Mouse (Mus musculus) 3134 (cell line): ENCODE data around the gene Sf3b1.
"Not testable (repeated sequence)": the region's sequence is repeated elsewhere in the genome, so short reads cannot be mapped to it uniquely, and the experiment has no call there.

Experiments
- DNase-seq: peaks from one replicate; pipeline ENCODE4 v3.0.0-alpha.2; 2011; ENCODE audit warnings: low spot score; ENCODE audit not compliant: insufficient read length; ENCODE audit errors: extremely low read depth

Sf3b1 gene

DNA sequence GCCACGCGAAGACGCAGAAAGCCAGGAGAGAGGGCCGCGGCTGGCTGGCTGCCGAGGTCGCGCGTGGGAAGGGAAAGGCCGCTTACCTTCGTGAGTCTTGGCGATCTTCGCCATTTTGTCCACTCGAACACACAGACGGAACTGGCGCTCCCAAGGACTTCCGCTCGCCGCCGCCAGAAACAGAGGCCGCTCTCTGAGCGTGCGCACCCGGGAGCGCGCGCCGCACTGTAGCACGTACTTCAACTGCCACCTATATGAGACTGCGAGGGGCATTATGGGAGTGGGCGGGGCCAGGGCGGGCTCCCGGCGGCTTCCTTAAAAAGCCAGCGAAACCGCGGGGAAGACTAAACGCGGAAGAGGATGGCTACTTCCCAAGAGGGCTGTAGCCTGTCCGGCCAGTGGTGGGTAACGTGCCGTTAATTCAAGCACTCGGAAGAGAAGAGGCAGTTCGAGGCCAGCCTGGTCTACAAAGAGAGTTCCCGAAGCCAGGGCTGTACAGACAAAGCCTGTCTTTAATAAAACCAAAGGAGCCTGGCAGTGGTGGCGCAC, at the start of gene Sf3b1:
Sf3b1 (minus strand) TSS at position 229 of the 549 bp plus-strand sequence.
- DNase-seq, result peak; percentile 99

DNA sequence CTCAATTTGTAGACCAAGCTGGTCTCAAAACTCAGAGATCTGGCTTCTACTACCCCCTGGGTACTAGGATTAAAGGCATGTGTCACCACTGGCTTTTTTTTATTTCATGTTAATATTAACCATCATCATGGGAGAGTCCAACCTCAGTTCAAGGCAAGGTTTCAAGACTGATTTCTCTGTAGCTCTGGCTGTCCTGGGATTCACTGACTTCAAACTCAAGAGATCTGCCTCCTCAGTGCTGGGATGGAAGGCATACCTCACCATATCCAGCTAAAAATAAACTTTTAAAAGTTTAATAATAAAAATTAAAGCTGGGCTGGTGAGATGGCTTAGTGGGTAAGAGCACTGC, 49.1 kb upstream of the Sf3b1 start:
- DNase-seq, result no peak

DNA sequence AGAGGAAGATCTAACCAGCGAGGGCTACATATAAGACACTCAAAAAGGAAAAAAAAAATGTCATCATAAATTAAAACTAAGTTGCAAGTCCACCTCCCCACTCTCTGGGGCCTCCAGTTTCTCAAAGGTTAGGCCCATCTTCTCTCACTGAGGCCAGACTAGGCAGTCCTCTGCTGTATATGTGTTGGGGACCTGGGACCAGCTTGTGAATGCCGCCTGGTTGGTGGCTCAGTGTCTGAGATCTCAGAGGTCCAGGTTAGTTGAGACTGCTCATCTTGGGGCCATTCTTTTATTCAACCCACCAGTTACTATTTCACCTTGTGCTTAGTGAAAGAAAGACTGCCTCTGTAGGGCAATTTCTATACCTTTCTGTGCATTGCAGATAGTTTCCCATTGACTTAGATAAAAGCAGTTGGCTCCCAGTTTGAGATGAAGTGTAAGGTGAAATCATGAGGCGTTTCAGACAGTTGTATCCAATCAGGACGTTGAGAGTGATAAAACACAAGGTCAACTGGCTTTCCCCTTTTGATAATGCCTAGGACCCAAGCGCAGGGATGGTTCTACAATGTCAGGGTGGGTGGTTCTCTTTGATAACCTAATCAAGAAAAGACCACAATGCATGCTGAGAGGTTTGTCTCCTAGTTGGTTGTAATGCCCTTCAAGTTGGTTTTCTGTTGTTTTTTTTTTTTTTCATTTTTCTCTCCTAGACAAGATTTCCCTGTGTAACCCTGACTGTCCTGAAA, 48.5 kb upstream of the Sf3b1 start:
- DNase-seq, result no peak

DNA sequence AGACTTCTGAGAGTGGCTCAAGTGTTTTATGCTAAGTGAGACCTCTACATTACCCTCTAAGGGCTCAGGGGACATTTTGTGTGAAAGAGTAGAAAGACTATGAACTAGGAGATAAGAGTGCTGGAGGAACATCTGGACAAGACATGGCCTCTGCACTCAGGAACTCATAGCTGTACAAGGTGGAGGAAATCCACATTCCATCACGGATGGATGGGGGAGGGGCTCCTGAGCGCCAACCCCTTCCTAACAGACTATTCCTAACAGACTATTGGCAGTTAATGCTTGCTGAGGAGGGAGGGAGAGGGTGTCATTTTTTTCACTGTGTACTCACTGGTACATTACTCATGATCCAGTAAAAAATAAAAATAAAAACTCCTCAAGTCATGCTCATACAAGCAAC, 47.5 kb upstream of the Sf3b1 start:
- no peak for DNase-seq

DNA sequence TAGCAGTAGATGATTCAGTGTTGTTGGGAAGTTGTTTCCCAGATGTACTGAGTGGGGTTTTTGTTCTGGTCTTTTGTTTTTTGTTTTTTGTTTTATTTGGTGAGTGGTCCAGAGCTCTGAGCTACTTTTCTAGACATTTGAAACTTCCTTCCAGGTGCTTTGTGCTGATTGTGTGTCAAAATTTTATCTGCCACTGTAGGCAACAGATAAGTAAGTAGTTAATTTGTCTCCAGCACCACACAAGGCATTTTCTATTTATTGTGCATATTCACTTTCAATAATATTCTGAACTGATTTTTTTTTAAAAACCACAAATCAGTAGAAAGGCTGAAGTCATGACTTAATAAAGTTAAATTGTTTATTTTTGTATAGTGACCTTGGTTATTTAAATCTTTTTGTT, 45.0 kb upstream of the Sf3b1 start:
- not testable (repeated sequence) for DNase-seq

DNA sequence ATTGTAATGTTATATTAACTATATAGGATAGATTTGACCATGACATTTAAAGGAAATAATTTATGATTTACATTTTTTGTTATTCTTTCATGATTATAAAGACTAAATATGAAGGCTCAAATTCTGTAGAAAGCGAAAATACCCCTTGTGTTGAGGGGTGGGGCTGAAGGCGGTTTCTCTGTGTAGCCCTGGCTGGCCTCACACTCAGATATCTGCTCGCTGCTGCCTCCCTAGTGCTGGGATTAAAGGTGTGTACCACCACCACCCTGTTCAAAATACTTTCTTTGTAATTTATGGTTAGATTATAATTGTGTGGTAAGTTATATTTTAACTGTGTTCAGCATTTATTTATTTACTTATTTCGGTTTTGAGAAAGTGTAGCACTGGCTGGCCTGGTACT, 34.5 kb upstream of the Sf3b1 start:
- no peak for DNase-seq

DNA sequence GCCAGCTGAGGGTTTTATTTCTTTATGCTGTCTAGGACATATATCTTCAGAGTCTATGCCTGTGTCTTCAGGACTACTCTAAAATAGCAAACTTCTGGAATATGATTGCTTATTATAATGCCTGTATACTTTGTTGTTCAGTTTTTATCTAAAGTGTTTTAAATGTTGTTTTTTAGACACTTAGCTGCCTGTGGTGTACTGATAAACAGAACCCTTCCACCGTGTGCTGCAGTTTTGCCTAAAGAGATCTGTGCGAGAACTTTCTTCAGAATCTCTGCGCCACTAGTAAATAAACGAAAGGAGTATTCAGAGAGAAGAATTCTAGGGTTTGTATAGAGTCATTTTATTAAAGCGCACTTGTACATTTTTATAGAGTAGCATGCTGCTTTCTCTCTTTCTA, 33.8 kb upstream of the Sf3b1 start:
- no peak for DNase-seq

DNA sequence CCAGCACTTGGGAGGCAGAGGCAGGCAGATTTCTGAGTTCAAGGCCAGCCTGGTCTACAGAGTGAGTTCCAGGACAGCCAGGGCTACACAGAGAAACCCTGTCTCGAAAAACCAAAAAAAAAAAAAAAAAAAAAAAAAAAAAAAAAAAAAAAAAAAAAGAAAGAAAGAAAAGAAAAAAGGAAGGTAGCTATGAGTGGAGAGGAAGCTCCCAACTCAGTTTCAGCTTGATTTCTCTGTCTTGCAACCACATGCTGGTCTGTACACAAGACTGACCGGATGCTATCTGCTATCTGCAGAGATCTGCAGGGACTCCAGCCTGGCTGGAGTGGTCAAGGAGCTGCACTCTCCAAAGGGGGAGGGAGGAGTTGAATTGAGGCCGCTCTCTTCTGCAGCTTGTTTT, 31.1 kb upstream of the Sf3b1 start:
- DNase-seq, result not testable (repeated sequence)

DNA sequence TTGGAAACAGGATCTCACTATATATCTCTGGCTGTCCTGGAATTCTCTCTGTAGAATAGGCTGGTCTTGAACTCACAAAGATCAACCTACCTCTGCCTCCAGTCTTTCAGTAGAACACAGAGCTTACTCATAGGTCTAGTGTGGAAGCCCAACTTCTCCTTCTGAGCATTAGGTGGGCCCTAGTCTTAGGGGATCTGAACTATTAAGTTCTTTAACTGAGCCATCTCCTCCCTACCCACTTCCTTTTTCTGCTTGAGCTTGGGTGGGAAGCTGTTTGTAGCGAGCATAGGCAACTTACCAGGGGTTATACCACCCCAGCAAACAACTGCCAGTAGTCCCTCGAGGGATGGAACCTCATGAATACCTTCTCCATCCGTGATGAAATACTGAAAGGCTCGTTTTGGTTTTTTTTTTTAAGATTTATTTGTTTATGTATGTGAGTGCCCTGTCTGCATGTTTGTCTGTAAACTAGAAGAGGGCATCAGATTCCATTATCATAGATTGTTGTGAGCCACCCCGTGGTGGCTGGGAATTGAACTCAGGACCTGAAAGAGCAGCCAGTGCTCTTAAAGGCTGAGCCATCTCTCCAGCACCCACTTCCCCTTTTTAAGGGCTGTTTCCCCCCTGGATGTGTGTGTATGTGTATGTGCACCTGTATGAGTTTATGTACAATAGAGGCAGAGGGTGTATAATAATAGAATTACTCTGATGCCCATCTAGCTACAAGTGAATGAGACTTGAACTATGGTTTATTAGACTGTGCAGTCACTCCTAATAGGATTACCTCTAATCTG, 28.2 kb upstream of the Sf3b1 start:
- DNase-seq, result no peak

DNA sequence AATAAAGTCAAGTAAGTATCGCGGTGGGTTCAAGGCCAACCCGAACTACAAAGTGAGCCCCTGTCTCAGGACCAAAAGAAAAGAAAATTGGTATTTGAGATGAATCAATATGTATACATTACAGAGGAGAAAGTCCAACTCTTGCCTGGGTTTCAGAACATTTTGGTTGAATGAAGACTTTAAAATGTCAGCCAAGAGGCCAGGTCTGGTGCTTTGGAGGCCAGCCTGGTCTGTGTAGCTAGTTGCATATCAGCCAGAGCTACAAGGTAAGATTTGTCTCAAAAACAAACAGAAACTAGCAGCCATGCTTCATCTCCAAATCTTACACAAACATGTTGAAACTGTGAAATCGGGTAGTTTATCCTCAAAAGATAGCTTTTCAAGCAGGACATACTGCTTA, 26.3 kb upstream of the Sf3b1 start:
- no peak for DNase-seq

DNA sequence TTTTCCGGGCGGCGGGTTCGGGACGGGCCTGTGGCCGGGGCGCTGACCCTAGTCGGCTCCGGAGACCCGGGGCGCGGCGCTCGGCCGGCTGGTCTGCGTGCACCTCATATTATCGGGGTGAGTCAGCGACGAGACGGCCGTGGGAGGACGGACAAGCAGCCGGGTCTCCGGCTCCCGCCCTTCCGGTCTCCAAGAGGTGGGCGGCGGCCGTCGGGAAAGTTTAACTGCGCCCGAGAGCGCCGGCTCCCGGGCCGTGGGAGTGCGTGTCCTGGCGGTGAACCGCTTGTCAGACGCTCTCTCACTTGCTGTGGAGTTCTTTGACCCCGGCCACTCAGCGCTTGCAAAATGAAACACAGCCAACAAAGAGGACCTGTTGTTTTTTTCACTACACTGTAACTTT, 25.7 kb upstream of the Sf3b1 start:
- peak; percentile 95 for DNase-seq

DNA sequence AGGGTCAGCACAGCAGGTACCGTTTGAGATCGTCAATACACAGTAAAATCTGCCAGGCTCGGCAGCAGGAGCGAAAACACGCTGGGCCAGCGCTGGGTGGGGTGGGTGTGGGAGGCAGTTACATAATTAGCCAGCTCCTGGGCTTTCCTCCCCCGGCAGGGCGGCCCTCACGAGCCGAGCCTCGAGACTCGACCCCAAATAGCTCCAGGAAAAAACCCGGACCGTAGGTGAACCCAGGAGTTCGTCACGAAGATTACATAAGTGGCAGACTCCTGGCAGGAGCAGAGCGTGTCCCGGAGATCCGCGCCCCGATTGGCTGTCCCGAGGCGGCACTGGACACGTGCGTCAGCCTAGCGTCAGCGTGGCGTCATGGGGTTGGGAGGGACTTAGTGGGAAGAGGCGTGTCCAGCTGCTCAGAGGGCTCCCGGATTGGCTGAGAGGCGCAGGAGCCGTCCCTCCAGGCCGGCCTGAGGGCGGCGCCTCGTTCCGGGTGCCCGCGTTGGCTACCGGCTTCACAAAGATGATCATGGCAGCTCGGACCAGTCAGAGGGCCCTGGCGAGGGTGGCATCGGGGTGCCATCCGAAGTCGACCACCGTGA, 25.2 kb upstream of the Sf3b1 start, which contains the start of gene Coq10b:
Coq10b (plus strand) TSS at position 416 of the 599 bp plus-strand sequence.
- DNase-seq, result peak; percentile 99

DNA sequence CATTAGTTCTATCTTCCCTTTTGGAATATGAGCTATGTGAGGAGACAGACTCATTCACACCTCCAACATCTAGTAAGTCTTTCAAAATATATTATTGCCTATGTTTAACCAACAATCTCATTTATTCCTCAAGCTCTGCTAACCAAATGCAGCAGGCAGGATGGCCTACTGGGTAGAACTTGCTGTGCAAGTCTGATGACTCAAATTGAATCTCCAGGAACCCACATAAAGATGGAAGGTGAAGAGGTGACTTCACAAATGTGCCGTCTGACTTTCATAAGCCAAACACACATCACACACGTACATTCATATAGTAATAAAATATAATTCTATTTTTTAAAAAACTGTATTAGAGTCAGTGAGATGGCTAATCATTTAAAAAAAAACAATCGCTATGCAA, 24.4 kb upstream of the Sf3b1 start:
- no peak for DNase-seq

DNA sequence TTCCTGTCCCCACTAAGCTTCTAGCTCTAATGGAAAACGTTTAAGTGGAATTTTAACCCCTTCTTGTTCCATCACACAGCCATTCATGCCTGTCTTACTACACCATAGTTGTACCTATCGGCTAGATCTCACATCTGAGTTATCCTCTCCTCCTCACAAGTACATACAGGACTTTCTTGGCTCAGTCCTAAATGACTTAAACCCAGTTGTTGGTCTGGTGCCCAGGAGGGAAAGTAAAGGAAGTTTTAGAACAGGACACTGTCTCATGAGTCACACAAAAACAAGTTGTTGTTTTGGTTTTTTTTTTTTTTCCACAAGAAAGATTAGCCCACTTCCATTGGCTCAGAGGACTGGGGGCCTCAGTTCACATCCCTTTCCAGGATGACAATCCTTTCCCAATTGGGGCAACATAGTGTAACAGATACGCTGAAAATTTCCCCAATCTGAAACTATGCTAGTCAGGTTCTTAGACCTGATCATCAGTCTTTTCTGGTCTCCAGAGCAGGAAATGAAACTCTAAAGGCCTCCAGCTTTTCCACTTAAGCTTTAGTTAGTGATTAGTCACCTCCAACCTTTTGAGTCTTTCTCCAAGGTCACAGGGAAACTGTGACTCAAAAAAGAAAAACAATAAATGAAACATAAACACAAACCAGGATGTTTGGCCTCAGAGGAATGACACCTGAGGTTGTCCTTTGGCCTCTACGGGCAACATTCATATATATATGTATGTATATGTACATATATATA, 21.7 kb upstream of the Sf3b1 start:
- DNase-seq, result peak; percentile 18

DNA sequence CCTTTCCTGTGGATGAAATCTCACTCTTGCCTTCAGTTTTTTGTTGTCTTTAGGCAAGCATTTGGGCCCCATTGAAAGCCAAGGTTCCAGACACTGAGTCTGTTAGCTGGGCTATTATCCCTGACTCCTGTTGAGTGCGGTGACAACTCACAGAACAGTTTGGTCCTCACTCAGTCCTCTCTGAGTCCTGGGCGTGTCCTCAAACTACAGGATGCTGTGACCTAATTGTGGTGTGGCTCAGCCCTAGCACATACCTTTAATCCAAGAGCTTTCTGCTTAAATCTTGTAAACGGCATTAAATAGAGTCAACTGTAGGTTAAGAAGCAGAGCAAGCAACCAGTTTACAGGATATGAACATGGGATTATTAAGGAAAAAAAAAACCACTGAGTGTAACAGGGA, 15.9 kb upstream of the Sf3b1 start:
- no peak for DNase-seq

DNA sequence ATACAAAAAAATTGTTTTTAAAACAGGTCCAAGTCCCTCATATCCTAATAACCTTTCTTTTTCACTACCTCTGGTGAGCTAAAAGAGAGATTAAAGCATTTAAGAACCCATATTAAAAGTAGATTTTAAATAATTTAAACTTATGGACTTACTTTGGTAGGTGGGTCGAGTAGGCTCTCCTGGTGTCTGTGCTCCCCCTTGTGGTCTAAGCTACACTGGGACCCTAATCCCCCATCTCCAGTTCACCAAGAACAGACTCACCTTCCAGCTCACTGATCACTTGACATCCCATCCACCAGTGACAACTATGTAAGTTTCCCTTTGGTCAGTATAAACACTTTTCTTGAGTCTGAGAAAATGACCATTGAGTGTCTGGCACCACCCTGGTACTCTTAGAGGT, 15.0 kb upstream of the Sf3b1 start:
- DNase-seq, result no peak

DNA sequence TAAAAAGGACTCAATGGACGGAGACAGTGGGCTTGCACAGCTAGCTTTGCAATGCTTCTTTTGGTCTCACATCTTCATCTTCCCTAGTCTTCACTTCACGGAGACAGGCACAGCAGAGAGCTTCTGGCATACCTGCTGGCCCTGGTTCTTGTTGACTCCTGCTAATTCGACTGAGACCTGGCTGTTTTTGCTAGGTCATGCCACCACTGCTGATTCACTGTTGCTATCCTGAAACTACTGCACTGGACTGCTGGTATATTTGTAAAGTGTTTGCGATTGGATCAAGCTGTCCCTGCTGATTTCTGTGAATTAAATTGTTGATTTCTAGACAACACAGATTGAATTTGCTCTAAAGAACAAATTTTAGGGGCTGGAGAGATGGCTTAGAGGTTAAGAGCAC, 14.4 kb upstream of the Sf3b1 start:
- DNase-seq, result no peak

DNA sequence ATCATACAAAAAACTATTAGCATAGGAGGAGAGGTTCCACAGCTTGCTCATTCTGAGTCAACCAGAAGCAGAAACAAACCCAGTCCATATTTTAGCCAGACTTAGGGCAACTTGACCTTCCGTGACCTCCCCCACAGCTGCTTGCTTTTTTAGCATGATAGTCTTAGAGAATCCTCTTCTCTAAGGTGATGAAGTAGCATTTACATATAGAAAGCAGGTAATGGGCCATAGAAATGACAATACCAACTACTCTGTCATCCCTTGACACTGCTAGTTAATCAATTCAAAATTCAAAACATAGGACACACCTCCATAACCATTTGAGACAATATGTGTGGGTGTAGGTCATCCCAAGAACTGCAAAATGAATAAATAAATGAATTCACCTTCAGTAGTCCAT, 12.7 kb upstream of the Sf3b1 start:
- DNase-seq, result no peak

DNA sequence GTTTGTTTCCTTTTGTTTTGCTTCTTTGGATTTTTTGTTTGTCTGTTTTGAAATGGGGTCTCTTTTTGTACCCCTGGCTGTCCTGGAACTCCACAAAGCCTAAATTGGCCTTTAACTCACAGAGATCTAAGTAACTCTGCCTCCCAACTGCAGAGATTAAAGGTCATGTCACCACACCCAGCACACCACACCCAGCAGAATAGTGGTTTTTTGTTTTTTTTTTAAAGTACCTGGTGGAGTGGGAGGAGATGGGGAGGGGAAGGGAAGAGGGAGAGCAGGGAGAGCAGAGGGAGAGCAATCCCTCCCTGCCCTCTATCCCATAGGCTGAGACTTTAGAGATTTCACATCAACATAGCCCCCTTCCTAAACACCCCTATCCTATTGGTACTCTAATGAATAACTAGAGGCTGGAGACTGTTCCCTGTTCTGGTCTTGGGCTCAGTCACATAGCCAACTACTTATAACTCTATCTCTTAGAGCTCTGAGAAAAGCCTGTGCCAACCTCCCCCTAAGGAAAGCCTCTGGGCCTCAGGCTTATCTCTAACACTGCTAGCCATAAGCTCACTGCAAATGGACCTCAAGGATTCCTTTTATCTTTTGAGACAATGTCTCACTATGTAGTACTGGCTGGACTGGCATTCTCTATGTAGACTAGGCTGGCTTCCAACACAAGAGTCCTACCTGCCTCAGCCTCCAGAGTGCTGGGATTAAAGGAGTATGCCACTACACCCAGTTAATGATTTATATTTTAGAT, 3.9 kb upstream of the Sf3b1 start:
- no peak for DNase-seq

DNA sequence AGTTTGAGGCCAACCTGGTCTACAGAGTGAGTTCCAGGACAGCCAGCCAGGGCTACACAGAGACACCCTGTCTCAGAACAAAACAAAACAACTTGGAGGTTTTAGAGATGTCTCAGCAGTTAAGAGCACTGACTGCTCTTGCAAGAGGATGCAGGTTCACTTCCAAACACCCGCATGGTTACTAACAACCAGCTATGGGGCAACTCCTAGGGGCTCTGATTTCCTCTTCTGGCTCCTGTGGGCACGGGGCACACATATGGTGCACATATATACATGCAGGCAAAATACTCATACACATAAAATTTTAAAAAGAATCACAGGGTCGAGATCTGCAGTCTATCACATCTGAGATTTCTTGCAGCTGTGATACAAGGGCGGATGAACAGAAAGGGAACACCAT, 2.2 kb upstream of the Sf3b1 start:
- no peak for DNase-seq
